Mouse (Mus musculus): ENCODE data around the gene Cxcl14.

DNA sequence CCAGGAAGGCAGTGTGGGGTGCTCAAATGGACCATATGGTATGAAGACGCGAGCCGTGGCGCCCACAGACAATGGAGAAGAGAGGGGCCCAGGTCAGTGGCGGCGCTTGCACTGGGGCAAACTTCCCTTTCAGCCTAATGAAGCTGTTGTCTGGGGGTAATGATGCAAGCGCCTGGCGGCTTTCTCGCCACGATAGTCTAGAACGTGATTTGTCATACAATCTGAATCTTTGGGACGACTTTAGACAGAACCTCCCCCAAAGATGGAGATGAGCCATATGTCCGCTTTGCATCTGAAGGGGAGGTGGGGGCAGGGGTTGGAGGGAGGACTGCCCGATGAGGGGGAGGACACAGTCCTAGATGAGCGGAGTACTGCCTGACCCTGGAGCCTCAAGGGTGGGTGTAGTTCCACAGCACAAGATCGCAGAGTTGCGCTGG lies 36.0 kb downstream of the Cxcl14 start:
- TF ChIP-seq POLR2A (IDR thresholded peaks at IDR 0.05; ENCODE audit: borderline replicate concordance, low read depth, low read length) (no peak), CTCF (IDR thresholded peaks at IDR 0.05; ENCODE audit: low read depth, low read length) (no peak)
